Mouse (Mus musculus) ovary, postnatal 14 days (tissue): ENCODE results near the gene Hoxb2.

ENCODE experiments used
- DNase-seq: peaks from one replicate; pipeline ENCODE4 v3.0.0; 2022; ENCODE audit warnings: low spot score

Hoxb2 gene

DNA sequence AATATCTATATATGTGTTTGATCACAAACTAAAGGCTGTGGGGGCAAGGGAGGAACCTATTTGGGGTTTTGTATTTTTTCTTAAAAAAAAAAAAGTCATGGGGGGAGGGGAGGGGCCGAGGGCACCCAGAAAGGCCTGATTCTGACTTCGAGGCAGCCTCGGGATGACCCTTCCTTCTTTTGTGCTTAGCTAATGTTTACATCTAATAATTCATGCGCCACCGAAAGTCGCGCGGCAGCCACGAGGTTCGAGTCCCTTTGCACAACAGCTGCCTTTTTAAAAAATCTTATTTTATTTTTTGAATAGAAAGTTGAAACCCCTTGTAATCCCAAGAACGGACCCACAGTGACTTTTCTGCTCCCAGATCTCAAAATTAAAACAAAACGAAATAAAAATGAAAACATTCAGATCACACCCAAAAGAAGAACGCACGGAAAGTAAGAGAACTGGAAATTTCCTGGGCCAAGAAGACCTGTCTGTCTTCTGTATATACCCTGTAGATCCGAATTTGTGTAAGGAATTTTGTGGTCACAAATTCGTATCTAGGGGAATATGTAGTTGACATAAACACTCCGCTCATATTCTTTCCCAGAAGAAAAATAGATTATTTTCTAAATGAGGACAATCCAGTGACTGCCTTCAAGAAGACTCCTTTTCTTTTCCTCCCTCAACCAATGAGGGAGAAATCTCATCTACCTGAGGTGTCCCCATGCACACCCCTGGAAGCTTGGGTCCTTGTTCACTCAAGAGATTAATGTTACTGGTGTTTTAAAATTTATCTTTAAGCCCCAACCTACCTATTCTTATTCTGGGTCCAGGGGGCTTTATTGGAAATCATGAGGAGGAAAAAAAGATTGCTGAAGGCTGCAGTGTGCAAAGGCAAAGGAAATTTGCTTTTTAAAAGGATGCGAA lies 33.4 kb upstream of the Hoxb2 start:
- DNase-seq = no peak

DNA sequence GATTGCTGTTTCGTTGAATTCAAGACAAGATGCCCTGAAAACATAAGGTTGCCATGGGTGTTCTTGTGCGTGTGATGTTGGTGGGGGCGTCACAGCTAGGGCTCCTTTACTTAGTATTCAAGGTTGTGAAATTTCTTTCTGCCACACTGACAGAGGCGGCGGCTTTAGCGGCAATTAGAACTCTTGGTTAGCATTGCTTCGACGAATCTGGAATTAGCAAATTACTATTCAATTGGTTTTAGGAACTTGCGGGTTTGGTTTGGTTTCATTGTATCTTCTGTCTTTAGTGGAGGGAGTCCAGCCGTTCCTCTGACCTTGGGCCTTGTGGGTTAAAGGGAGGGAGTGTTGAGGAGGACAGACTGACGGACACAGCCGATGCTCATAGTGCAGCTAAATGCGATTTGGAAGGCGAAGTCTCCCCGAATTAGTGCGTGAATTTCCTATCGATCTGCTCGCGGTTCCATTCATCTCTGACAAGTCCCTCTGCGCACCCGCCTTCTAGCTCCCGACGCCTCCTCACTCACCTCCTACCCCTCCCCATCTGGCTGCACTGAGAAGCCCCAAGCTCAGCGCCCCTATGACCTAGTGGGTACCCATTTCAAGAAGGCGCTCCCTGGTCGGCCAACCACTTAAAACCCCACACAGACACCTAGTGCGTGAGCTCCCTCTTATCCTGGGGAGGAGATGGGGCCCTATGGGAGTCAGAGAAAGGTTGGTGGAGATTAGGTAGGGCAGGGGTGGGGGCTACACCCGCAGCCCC lies 32.5 kb upstream of the Hoxb2 start, which contains the start of gene Hoxb4:
Gene Hoxb4, plus strand, starts transcription at position 660 of the 760 bp plus-strand sequence.
- no peak for DNase-seq

DNA sequence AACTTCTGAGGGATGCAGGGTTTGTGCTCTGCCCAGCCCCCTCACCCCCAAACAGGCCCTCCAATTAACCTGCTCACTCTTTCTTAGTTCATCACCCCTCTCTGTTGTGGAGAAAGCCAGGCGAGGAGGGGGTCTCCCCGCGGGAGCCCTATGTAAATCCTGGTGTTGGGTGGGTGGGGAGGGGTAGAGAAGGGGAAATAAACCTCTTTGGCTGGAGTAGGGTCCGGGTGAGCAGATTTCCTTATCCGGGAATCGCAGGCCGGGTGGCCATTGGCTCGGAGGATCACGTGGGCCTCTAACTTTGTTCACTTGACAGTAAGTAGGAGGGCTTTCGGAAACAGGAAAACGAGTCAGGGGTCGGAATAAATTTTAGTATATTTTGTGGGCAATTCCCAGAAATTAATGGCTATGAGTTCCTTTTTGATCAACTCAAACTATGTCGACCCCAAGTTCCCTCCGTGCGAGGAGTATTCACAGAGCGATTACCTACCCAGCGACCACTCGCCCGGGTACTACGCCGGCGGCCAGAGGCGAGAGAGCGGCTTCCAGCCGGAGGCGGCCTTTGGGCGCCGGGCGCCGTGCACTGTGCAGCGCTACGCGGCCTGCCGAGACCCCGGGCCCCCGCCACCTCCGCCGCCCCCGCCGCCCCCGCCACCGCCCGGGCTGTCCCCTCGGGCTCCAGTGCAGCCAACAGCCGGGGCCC lies 31.8 kb upstream of the Hoxb2 start:
- DNase-seq = peak; percentile 54

DNA sequence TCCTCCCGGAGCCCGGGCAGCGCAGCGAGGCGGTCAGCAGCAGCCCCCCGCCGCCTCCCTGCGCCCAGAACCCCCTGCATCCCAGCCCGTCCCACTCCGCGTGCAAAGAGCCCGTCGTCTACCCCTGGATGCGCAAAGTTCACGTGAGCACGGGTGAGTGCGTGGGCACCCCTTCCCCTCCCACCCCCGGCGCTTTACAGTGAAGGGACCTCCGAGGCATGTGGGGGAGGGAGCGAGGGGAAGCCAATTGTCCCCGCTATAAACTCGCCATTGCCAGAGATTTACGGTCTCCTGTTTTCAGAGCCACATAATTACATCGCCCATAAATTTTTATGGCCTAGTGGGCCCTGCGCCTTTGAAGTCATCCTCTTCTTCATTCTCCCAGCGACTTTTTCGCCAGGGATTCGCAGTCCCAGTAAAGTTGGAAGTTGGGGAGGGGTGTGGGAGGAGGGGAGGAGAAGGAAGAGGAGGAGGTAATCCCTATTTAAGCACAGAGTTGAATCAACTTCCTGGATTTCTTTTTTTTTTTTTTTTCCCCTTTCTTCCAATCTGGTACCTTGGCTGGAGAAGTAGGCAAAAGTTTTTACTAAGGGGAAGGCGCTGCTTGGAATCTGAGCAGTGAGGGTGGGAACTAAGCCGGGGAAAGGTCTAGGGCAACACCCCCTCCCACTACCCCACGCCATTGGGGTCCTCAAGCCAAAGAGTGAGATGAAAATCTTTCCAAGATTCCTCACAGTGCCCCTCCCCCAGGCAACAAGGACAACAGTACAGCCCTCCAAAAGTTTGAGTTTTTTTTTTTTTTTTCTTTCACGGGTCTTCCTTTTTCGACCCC lies 31.0 kb upstream of the Hoxb2 start:
- DNase-seq = no peak

DNA sequence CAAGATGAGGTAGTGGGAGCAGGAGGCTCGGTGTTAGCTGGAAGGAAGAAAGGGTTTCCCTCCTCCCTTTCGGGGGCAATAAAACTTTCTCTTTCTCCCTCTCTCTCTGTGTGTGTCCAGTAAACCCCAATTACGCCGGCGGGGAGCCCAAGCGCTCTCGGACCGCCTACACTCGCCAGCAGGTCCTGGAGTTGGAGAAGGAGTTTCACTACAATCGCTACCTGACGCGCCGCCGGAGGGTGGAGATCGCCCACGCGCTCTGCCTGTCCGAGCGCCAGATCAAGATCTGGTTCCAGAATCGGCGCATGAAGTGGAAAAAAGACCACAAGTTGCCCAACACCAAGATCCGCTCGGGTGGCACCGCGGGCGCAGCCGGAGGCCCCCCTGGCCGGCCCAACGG lies 30.4 kb upstream of the Hoxb2 start:
- DNase-seq = no peak

GRCm38 (mm10) chr11:96320688-96321087 lies 29.6 kb upstream of the Hoxb2 start:
- no peak for DNase-seq

DNA sequence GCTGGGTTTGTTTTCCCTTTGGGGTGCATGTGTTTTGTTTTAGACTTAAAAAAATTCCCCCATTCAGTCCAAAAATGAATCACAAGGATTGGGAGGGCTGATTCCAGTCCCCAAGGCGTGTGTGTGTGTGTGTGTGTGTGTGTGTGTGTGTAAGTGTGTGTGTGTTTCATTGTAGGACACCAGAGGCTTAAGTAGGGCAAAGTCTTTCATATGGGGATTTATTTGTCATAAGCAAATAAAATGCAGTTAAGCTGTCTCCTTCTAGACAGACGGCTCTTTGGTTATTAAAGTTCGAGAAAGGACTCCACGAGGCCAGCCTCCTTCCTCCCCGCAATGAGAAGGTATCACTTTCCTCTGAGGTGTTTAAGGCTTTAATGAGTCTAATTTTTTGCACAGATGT lies 28.5 kb upstream of the Hoxb2 start:
- no peak for DNase-seq

GRCm38 (mm10) chr11:96322738-96323137 lies 27.6 kb upstream of the Hoxb2 start:
- DNase-seq = no peak

DNA sequence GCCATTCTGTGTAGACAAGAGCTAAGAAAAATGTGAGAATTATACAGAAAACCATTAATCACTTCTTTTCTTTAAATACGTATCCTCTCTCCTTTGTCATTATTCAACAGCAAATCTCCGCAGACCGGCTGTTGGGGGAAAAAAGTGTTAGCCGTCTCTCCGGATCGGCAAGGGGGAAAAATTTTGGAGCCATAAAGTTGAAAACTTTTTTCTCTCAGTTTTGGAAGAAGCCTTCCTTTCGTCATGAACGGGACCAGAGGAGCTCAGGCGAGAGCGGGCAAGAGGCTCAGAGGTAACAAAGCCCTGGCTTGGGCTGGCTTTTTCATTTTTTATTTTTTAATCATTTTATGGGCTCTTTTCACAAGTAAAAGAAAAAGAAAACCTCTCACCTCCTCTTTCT lies 27.2 kb upstream of the Hoxb2 start, which contains the start of gene Hoxb3:
Gene Hoxb3, plus strand, starts transcription at position 173 of the 400 bp plus-strand sequence.
- DNase-seq = no peak

DNA sequence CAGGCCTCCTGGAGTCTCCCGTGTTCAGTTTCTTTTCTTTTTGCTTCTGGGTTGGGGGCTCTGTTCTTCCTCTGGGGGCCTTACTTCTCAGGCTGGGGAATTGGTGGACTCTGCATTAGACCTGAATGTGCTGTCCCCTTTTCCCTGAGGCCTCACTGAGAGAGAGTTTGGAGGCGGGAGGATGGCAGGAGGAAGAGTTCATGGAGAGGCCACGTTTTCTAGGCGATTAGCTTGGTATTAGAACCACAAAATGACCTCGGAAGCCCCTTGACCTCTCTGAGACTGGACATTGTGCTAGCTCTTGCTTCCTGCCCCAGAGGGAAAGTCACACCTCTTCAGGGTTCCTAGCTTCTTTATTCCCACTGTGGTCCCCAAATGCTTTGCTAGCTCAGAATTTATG lies 26.2 kb upstream of the Hoxb2 start:
- no peak for DNase-seq

DNA sequence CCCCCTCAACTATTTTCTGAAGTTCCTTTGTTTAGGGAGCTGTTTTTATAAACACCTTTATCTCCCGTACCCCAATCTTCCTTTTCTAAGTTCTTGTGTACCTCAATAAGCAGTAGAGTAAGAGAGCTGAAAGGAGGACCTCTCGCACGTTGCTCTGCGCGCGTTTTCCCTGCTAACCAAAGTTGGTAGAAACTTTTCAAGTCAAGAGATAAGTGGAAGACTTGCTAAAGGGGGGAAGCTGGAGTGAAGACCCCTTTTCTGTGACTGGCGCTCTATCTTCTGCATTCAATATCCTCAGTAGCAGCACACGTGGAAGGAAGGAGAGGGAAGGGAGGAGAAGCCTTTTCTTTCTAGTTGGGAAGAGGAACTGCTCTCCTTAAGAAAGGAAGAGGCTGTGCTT lies 25.4 kb upstream of the Hoxb2 start:
- no peak for DNase-seq

DNA sequence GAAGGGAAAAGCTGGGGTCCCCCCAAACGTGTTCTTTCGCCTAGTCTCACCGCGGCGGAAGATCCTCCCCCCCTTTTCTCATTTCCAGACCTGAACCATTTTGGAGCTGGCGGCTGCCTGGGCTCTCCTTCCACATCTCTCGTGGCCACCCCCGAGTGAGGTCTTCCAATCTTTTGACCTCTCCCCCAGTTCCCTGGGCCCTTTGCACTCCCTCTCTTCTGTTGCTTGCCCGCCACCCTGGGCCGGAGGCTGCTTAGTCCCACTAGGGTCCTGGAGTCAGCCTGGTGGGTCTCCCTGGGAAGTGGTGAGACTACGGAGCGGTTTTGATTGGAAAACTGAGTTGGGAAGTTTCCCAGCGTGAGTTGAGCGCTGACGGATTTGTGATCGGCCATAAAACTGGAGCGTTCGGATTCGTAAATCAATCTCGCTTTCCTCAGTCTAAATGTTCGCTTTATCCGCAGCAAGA lies 24.5 kb upstream of the Hoxb2 start:
- DNase-seq = no peak

GRCm38 (mm10) chr11:96326705-96327104 lies 23.6 kb upstream of the Hoxb2 start:
- no peak for DNase-seq

DNA sequence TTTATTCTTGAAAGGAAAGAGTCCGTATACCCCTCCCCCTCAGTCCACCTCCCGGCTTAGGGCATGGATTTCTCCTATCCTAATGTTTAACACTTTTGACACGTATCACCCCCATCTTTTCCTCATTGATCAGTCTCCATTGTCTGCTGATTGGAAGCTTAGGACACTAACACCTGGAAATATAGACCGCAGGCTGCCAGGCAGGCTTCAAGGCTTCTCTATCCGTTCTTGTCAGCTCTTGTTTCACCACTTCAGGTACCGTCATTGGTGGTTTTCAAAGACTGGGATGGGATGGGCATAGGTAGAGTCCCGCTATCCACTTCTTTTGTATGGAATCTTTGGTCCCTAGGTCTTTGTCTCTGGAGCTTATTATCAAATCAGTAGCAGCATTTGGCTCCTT lies 23.2 kb upstream of the Hoxb2 start:
- DNase-seq = no peak

- DNase-seq = no peak
Measured at GRCm38 (mm10) chr11:96327750-96328149, 22.6 kb upstream of the Hoxb2 start.

DNA sequence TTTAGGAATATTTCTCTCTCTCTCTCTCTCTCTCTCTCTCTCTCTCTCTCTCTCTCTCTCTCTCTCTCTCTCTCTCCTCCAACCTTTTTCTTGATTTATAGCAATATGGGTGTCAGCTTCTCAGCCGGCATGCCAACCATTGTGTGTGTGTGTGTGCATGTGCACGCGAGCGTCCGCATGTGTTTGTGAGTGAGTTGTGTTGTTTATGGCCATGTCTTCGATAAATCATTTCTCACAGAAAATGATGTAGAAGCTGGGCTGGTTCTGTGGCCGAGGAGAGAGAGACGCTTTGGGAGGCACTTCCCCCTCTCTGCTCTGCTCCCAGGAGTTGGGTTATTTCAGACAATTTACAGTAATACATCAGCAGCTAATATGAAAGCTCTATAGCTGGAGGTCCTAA lies 21.7 kb upstream of the Hoxb2 start:
- DNase-seq = no peak

DNA sequence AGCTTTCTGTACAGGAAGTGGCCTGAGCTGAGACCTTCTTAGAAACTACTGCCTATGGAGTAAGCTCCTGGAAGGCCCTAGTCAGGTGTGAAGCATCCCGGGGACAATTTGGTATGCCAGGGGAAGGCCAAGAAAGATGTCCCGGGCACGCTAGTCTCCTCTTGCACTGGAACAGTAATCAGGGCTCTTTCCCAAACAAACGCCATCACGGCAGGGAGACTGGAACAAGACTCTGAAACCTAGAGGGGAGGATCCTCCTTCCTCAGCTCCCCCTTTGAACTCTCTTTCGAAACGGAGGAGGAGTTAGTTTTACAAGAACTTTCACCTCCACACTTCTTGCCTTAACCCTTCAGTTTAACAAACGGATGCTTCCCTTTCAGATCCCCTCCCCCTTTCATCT lies 18.2 kb upstream of the Hoxb2 start:
- no peak for DNase-seq

- no peak for DNase-seq
Measured at GRCm38 (mm10) chr11:96332618-96333032, 17.7 kb upstream of the Hoxb2 start.

DNA sequence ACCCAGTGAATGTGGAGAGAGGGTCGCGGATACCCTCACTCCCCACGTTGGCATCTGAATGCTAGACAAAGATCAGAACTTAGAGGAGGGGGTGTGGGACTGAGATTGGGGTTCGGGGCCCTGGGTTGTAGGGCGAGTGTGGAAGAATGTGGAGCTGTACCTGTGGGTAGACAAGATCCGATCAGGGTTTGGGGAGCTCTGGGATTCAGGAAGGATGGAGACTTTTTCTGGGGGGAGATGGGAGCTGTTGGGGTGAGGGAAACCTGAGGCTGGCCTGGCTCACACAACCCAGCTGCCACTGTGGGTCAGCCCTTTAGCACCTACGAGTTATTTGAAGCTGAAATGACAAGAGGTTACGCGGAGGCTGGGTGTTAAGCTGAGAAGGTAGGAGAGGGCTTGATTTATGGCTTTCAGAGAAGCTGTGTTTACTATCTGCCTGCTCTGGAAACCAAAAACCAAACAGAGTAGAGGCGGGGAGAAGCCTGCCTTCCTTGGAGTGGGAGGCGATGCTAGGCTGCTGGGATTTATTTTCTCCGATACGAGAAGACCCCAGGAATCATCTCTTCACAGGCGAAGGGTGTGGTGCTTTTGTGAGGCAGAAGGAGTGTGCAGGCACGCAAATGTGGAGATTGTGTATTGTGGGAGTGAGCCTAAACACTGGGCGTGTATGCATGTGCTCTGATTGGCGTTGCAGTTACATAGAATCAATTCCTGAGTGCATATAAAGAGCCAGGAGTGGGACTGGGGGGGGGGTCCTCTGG lies 16.9 kb upstream of the Hoxb2 start:
- DNase-seq = no peak

DNA sequence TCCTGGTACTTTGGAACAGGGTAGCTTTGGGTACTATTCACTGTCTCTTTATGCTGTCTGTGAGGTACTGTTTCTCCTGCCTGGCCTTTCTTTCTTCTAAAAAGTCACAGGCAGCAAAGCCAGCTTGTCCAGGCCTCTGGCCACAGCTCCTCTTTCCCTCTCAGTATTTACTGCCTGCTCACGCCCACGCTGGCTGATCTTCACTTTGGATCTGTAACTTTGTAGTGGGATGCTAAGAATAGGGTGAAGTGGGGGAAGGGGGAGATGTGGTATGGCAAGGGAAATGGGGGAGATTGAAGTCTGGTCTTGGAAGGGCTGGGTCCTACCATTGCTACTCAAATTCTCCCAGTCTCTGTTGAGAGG lies 16.3 kb upstream of the Hoxb2 start:
- no peak for DNase-seq

DNA sequence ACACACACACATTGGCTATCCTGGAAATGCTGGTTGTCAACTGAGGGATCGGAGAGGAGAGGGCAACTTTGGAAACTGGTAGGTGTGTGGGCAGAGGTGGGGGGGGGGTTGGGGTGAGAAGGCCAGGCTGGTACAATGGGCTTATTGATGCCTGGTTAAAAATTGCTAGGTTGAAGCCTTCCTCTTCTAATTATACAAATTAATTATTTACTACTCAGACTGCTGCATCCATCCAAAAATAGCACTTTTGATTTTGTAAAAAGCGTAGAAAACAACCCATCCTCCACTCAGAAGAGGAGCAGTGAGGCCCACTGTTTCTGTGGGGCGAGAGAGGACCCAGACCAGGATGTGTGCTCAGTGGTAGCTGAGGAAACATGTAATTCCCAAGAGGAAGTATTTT lies 15.3 kb upstream of the Hoxb2 start:
- DNase-seq = no peak
